Mouse (Mus musculus) cortical plate, adult 2 months (tissue): ENCODE data around the gene Lgals4.

Experiments used
- CTCF ChIP-seq: fragments of 200-500 bp; IDR thresholded peaks from 2 replicates; pipeline ENCODE4 v1.5.1; 2011; ENCODE audit warnings: mild to moderate bottlenecking, control low read depth, low read length; ENCODE audit not compliant: insufficient read depth; ENCODE audit errors: extremely low read depth
- POLR2A ChIP-seq: fragments of 200-500 bp; IDR thresholded peaks from 2 replicates; pipeline ENCODE4 v1.6.1; 2011; ENCODE audit warnings: mild to moderate bottlenecking, low read length, control low read depth; ENCODE audit not compliant: insufficient read depth; ENCODE audit errors: extremely low read depth

DNA sequence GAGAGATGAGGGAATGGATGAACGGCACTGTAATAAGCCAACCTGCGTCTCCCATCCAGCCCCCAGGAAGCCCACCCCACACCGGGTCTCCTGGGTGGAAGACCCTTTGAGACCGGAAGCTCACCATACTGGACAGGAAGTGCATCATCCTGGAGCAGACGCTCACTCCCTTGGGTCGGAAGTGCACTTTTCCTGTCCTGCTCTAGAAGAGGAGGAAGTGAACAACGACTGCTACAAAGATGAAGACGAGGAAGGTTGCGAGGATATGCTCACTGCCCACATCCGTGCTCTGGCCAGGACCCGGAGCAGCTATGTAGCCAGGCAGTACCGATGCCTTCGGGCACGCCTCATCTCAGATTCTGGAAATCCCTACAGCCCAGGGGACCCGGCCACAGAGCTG lies 37.8 kb upstream of the Lgals4 start:
- TF ChIP-seq POLR2A: no peak
- TF ChIP-seq CTCF: no peak
